Mouse (Mus musculus) left cerebral cortex, adult 8-10 months (tissue): Measurements from ENCODE around the gene Stim1. TPM values are rescaled to one million over a fixed set of nuclear protein-coding genes. Genes with fewer than 3 reads are reported as not detected.
"Not testable (repeated sequence)": the region's sequence is repeated elsewhere in the genome, so short reads cannot be mapped to it uniquely, and the experiment has no call there.

Experiments
- DNase-seq, 2 experiments: peaks; one replicate each; pipeline ENCODE4 v3.0.0; 2022; ENCODE audit warnings: low spot score in 2 of 2
- total RNA-seq, 4 experiments: library from RNA; stranded (reverse); gene quantifications; 2 replicates each; pipeline ENCODE4 v1.2.4; 2022

Stim1 gene
- total RNA-seq, 4 experiments from 2014 or later, result 87.0 to 97.5 (median 94.7) TPM

- no peak for DNase-seq
These were observed 173.4 kb downstream of the Stim1 start for GRCm38 (mm10) chr7:102440822-102441656.

GRCm38 (mm10) chr7:102441657-102442391 is 174.2 kb downstream of the Stim1 start, which contains the start of gene Rrm1:
TSS of gene Rrm1 (plus strand) at chr7:102441695.
- peak; percentile 95 to 96 for DNase-seq

- no peak for DNase-seq
These were observed 174.8 kb downstream of the Stim1 start for GRCm38 (mm10) chr7:102442432-102442831.

GRCm38 (mm10) chr7:102444301-102444700 is 176.7 kb downstream of the Stim1 start:
- no peak for DNase-seq

- DNase-seq, result no peak
These were observed 178.8 kb downstream of the Stim1 start for GRCm38 (mm10) chr7:102446438-102446837.

- no peak for DNase-seq
These were observed 191.2 kb downstream of the Stim1 start for GRCm38 (mm10) chr7:102458618-102459380.

- DNase-seq, result no peak
These were observed 200.0 kb downstream of the Stim1 start for GRCm38 (mm10) chr7:102467566-102467965.

- DNase-seq, result no peak
These were observed 205.1 kb downstream of the Stim1 start for GRCm38 (mm10) chr7:102472675-102473074.

- DNase-seq, result no peak
These were observed 209.0 kb downstream of the Stim1 start for GRCm38 (mm10) chr7:102476601-102477000.

- DNase-seq, result no peak
These were observed 209.8 kb downstream of the Stim1 start for GRCm38 (mm10) chr7:102477377-102477776.

GRCm38 (mm10) chr7:102478425-102478824 is 210.8 kb downstream of the Stim1 start:
- DNase-seq, result no peak

- no peak for DNase-seq
These were observed 211.3 kb downstream of the Stim1 start for GRCm38 (mm10) chr7:102478926-102479325.

GRCm38 (mm10) chr7:102479368-102480078 is 211.9 kb downstream of the Stim1 start:
- no peak for DNase-seq

GRCm38 (mm10) chr7:102480821-102481220 is 213.2 kb downstream of the Stim1 start:
- DNase-seq, result no peak

GRCm38 (mm10) chr7:102481579-102481978 is 214.0 kb downstream of the Stim1 start, which contains the start of gene Olfr543:
TSS of gene Olfr543 (minus strand) at chr7:102481679.
- DNase-seq, result no peak

GRCm38 (mm10) chr7:102483665-102484064 is 216.1 kb downstream of the Stim1 start:
- no peak for DNase-seq

GRCm38 (mm10) chr7:102484766-102485165 is 217.2 kb downstream of the Stim1 start:
- not testable (repeated sequence) for DNase-seq

- DNase-seq, result no peak
These were observed 218.5 kb downstream of the Stim1 start for GRCm38 (mm10) chr7:102486105-102486504.
